Mouse (Mus musculus) left cerebral cortex, adult 6 months (tissue): Measurements from ENCODE around the gene Rsbn1. TPM values are rescaled to one million over a fixed set of nuclear protein-coding genes. Genes with fewer than 3 reads are reported as not detected.

ENCODE experiments used
- long read RNA-seq, 2 experiments: library from polyadenylated mRNA; unstranded; transcript quantifications; one replicate each; pipeline ENCODE4 v2.0.0; 2019 to 2020
- polyA plus RNA-seq: library from polyadenylated mRNA; unstranded; fragments of <200 nt; fragmentation: Nextera tagmentation; gene quantifications from 2 replicates; pipeline ENCODE4 v1.2.3, GENCODE M21; 2021

Rsbn1 gene
- 5.9 and 6.0 TPM in 2 replicates for polyA plus RNA-seq
- long read RNA-seq, experiment 1, full-length matches to known transcripts, result 6 of 19 reads
- long read RNA-seq, experiment 1, partial matches to known transcripts, result 6 of 19 reads
- long read RNA-seq, experiment 1, other reads (novel, unspliced or antisense), result 7 of 19 reads
- long read RNA-seq, experiment 2, full-length matches to known transcripts, result 2 of 38 reads
- long read RNA-seq, experiment 2, partial matches to known transcripts, result 29 of 38 reads
- long read RNA-seq, experiment 2, other reads (novel, unspliced or antisense), result 7 of 38 reads

DNA sequence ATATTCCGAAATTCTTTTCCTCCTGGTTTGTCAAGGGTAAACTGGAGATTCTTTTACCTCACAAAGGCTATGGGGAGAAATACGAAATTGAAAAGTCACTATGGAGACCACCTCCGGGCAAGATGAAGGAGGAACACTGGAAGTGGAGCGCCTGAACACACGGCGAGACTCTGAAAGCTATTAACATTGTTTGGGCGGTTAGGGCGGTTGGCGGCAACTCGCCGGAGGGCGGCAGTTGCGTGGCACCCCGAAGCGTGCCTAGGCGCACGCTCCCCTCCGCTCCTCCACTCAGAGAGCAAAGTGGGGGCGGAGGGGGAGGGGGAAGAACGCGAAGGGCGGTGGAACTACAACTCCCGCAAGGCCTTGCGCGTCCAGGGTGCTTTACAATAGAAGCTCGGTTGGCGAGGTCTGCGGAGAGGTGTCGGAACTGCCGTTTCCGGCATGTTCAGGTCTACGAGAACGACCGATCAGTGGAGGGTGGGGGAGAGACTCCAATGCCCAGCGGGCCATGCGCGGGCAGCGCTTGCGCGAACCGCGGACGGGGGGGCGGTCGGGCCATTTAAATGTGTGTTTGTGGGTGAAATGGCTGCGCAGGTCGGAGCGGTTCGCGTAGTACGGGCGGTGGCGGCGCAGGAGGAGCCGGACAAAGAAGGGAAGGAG is at the start of gene Rsbn1:
Rsbn1 (plus strand) TSS at position 111 of the 660 bp plus-strand sequence.

DNA sequence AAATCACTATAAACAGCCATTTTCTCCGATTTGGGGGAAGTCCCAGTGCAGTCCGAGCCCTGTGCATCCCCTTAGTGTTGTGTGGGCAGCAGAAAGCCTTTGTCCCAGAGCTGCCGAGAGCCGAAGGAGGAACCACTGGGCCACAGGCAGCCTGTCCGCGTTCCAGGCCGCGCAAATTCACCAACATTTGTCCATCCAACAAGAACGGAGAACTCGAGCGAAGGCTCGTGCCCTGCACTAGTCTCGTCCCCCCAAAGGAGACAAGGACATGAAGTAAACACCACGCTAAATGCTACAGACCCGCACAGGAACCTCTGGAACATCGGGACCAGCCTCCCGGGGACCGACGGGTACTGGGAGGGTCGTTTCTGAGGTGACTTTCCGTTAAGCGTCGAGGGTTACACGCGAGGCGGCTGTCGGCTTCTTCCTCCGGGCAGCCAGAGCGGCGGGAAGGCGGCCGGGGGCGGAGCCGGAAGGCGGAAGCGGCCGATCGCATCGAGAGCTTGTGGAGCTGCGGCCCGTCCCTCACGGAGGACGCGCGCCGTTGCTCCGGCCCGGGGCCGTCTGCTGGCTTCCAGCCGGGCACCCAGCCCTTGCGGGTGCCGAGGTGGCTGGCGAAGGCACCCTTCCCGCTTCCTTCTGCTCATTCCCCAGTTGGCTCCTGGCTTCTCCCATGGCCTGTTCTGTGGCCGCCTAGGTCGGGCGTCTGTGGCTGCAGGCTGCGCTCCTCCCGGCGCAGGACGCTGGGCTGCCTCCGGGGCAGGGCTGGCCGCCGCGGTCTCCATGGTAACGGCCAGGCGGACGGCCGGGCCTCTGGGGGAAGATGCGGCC is 54.2 kb downstream of the Rsbn1 start, which contains the start of gene Phtf1:
Phtf1 (plus strand) TSS at position 250 of the 831 bp plus-strand sequence.

Other genes starting within 250 kb of the Rsbn1 start
- 7.6 and 11.1 TPM in 2 replicates for gene Olfml3, start 176.1 kb upstream of the Rsbn1 start, polyA plus RNA-seq
- not detected in 2 replicates for gene Gm10964, start 174.8 kb upstream of the Rsbn1 start, polyA plus RNA-seq
- 13.4 and 15.6 TPM in 2 replicates for gene Hipk1, start 122.6 kb upstream of the Rsbn1 start, polyA plus RNA-seq
- gene Dclre1b, start 104.7 kb upstream of the Rsbn1 start, polyA plus RNA-seq, result 3.6 and 5.1 TPM in 2 replicates
- gene Ap4b1, start 104.6 kb upstream of the Rsbn1 start, polyA plus RNA-seq, result 9.2 and 11.2 TPM in 2 replicates
- not detected in 2 replicates for gene Gm43064, start 104.5 kb upstream of the Rsbn1 start, polyA plus RNA-seq
- not detected in 2 replicates for gene Bcl2l15, start 81.5 kb upstream of the Rsbn1 start, polyA plus RNA-seq
- 0.54 and 1.0 TPM in 2 replicates for gene Ptpn22, start 54.3 kb upstream of the Rsbn1 start, polyA plus RNA-seq
- gene Phtf1, start 54.0 kb downstream of the Rsbn1 start, polyA plus RNA-seq, result 5.2 and 18.4 TPM in 2 replicates